Mouse (Mus musculus) adrenal gland (tissue): ENCODE measurements around the gene Agmat.

Experiments
- intact Hi-C: fragments of 180-260 bp; cut with DNase I; formaldehyde crosslinking; loops from one replicate; pipeline ENCODE4 v1.15.1; 2025

Gene Agmat

DNA sequence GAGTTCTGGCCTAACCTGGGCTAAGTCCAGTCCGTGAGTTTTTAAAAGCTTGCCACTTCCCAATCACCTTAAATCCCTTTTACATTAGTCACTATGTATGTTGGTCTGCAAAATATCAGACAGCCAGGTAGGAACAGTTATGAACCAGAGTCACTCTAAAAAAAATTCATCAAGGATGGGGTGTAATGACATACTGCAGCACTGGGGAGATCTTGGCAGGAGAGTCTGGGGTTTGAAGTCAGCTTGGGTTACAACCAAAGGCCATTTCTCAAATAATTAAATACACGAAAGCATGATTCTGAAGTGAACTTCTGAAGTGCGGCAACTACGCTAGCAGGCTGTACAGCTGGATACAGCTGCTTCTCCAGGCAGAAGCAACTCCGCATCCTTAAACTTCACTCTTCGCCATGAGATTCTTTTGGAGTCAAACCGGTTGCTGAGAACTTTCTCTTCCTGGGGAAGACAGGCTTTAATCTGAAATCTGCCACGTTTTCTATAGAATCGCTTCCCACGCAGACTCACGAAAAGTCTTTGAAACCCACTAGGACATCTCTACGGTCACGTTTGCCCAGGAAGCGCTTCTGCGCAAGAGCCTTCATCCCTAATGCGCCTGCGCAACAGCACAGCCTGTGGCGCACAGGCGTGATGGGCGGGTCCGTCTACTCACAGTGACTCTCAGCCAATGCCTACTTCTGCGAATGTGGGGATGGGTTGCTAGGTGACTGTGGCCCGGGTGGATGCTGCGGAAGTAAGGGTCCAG, 11.8 kb upstream of the Agmat start:
- intact Hi-C loops, result no loop called here

DNA sequence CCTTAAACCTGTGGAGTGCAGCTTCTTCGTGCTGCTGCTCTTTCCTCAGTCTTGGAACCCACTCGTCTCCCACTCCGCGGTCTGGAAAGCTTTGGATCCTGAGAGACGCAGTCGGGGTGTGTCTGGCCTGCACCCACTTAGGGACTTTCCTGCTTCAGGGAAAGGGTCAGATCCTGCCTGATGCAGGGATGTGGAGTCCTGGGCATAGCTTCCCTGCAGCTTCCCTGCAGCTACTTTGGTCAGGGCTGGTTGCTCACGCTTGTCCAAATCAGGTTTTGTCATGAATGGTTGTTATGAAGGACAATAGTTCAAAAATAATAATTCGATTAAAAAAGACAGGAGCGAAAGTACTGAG, 11.3 kb upstream of the Agmat start:
- intact Hi-C loops, result no loop called here

DNA sequence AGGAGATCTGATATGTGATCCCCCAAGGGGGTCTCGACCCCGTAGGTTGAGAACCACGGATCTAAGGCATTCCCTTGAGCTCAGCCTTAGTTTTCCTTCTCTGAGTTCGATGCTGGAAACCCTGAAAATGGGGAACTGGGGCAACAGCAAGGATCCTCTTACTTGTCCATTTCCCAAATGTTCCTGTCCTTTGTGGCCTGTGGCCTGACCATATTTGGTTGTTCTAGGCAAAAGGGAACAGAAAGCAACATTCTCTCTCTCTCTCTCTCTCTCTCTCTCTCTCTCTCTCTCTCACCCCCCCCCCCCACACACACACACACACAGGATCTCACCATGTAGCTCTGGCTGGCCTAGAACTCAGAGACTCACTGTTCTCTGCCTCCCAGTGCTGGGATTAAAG, 9.6 kb upstream of the Agmat start:
- intact Hi-C loops, result no loop called here

DNA sequence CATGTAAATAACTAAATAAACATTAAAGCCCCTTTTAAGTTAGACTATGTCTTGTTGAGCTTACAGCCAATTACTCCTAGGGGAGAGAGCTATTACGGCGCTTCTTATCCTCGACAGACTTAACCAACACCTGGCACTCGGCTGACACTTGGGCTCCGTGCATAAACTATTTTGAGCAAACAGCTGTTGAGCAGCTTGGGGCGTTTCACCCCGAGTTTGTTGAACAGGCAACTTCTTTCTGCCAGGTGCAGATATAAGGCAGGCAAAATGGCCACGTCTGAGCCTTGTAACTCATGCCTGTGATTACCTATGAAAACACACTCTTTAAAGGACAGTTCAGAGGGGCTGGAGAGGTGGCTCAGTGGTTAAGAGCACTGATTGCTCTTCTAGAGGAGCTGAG, 8.5 kb upstream of the Agmat start:
- intact Hi-C loops, result no loop called here

DNA sequence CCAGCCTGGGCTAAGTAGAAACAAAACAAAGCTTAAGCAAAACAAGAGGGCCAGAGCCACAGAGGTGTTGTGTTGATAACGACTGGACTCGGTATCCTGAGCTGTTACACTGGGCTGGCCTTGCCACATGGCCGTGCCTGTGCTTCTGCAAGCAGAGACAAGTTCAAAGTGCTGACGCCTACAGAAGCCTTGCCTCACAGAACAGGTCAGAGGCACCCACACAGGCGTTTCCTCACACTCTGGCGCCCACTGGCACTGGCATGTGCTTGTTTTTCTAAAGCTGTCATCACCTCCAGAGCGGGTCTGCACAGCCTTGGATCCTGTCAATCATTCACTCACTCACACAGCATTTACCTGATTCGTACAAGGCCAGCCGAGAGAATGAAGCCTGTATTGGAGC, 4.6 kb upstream of the Agmat start:
- intact Hi-C loops, result no loop called here

DNA sequence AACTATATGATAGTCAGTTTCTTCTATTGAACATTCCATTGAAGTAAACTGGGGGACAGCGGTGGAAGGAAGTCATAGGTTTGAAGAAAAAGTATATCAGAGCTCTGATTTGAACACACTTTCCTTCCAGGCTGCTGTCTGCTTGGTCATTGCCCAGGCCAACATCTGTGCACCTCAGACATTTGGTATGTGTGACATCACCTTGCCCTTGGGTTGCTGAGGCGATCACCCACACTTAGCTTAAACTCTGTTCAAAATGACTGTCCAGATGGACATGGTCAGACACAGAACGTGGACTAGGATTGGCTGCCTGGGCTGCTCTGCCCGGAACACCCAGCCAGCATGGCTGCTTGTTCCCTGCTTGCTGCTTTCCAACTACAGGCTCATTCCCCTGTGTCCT, 4.1 kb upstream of the Agmat start:
- intact Hi-C loops, result no loop called here

DNA sequence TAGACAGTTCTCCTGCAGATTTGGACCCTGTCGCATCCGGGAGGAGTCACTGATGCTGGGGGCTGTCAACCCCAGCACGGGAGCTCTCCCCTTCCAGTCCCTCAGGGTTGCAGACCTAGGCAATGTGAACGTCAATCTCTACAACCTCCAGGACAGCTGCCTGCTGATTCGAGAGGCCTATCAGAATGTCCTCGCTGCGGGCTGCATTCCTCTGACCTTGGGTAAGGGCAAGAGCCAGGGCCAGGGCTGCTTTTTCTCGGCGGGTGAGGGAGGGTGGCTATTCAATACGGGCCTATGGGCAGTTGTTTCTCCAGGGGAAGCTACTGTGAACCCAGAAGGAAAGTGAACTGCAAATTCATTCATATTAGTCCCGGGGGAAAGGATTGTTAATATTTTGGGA, 3.1 kb downstream of the Agmat start:
- intact Hi-C loops, result no loop called here

DNA sequence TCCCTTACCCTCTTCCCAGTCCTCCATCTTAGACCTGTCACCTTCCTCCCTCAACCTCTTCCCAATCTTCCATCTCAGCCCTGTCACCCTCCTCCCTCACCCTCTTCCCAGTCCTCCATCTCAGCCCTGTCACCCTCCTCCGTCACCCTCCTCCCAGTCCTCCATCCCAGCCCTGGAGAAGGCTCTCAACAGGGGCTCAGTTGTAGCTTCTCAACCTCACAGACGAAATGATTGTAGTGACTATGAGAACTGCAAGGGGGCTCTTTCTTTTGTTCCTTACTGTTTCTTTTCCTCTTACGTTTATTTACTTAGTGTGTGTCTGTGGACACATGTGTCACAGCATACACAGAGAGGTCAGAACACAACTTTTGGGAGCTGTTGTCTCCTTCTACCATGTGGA, 4.4 kb downstream of the Agmat start:
- intact Hi-C loops, result no loop called here

DNA sequence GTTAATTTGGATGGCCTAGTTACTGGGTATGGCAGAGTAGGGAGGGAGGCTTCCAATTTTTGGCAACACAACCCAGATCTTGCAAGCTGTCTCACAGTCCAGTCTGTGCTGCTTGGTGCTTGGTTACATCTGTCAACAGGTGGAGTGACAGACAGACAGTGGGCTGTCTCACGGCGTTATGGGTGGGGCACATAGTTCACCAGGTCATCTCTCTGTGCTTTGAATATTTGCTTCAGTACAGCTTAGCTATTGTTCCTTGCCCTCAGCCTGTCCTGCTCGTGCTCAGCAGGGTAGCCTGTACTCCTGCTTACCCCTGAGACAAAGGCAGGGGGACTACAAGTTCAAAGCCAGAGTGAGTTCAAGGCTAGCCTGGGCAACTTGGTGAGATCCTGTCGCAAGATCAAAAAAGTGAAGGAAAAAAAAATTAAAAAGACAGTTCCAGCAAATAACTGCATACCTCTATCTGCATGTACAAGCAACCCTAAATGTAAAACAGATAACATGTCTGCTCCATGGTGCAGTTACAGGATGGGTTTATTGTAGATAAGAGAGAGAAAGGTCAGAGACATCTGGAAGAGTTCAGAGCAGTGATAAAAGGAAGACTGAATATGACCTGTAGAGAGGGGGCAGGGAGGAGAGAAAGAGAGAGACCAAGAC, 5.1 kb downstream of the Agmat start:
- intact Hi-C loops, result no loop called here

DNA sequence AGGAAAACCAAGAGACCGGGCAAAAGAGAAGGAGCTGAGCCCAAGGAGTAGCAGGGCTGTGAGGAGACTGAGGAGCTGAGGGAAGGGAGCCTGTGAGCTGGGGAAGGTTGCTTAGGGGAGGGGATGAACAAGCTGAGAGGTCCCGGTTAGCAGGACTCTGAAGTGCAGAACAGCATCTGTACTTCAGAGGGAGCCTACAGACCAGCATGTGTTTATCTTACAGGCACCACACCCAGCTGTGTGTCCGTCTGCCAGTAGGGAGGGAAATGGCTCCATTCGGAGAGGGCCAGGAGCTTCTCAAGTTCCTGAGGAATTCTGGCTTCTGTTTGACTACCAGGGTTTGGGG, 5.6 kb downstream of the Agmat start:
- intact Hi-C loops, result no loop called here

DNA sequence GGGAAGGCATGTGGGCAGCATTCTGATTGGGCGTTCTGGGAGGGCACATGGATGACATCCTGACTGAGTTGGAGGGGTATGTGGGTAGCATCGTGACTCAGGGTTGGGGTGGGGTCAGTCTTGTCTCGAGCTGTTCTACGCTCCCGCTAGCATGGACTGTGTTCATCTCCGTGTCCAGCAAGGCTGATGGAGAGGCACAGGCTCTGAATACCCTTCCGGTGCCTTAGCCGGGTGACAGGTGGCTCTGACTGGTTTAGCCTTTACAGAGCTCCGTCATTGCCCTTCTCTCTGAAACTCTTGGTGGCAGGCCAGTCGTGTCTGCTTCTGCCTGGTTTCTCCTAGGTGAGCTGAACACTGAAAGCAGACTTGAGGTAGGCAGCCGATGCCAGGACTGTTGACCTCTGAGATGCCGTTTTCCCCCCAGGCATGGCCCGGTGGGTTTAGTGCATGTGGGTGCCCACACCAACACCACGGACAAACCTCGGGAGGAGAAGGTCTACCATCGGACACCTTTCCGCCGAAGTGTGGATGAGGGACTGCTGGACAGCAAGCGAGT, 9.0 kb downstream of the Agmat start:
- intact Hi-C loops, result no loop called here

DNA sequence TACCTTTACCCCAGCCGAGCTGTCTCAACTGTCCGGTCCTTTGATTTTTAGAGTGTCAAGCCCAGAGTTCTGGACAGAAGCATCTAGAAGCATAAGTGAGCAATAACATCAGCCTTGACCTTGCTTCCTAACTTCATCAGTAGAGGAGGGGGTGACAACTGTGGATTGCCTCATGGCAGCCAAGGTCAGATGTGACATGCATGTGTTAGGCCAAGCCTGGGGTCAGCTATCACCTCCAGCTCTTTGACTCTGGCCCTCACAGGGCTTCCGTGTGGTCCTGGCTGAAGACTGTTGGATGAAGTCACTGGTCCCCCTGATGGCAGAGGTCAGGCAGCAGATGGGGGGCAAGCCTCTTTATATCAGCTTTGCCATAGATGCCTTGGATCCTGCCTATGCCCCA, 10.7 kb downstream of the Agmat start:
- intact Hi-C loops, result no loop called here

DNA sequence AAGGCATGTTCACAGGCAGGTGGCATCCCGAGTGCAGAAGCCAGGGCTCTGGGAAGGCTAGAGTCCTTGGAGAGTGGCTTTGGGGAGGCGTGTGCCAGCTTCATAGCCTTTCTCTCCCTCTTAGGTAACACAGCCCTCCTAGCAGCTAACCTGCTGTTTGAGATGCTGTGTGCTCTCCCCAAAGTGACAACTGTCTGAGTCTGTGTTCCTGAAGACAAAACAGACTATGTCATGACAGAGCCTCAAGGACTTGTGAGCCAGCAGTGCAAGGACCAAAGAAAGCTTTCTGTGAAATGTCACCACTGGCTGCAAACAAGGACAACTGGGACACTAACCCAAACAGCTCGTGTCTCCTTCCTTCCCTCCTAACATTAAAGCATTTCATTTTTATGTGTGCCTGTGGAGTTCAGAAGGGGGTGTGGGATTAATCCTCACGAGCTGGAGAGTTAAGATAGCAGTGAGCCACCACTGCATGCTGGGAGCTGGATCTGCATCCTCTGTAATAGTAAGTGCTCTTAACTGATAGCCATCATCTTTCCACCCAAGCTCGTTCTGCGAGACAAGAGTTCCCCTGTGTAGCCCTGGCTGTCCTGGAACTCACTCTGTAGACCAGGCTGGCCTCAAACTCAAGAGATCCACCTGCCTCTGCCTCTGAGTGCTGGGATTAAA, 12.5 kb downstream of the Agmat start:
- intact Hi-C loops, result no loop called here

DNA sequence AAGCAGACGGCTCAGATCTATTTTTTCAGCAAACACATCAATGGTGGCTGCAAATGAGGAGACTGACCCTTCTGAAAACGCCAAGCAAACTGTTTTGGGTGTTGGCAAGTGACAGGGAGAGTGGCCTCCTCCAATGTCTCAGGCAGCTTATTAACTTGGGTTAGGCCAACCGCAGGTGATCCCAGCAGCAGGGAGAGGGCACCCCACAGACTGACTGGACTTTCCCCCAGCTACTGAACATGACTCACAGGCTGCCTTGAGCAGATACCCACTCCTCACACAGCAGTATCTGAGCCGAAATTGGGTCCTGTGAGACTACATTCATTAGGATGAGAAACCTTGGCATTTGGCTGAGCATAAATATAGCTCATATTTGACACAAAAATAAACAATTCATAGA, 14.5 kb downstream of the Agmat start:
- intact Hi-C loops, result no loop called here

DNA sequence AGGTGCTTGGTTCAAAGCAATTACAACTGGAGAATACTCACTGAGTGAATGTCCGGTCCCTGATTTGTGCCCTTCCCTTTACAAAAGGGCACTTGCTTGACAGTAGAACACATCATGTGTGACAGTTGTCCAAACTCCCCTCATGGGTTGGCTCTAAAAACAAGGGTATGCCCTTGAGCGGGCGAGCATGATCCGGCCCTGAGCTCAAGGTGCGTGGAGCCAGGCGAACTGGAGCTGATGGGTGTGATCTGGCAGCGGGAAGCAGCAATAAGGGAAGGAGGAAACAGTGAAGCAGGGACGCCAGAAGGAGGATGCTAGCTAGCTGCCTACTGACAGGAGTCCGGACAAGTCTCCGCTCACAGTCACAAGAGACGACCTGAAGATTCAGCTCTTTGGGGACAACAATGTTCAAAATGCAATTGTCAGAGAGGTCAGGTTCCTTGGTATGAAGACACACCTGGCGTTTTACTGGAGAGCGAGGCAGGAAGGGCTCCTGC, 15.7 kb downstream of the Agmat start:
- intact Hi-C loops, result no loop called here

DNA sequence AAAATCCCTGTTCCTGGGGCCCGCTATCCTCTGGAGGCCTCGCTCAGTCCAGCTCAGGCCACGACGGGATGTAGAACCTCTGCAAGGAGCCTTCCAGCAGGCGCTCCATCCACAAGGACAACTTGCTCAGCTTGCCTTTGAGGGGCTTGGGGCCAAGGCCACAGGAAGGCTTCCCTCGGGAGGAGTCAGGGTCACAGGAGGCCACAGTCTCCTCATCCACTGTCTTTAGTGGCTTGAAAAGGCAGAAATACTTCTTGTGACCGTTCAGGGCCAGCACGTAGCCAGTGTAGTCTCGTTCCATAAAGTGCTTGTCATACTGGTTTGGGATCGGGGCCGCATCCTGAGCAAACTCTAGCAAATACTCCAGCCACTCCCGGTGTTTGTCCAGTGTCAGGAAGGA, 17.0 kb downstream of the Agmat start:
- intact Hi-C loops, result no loop called here

DNA sequence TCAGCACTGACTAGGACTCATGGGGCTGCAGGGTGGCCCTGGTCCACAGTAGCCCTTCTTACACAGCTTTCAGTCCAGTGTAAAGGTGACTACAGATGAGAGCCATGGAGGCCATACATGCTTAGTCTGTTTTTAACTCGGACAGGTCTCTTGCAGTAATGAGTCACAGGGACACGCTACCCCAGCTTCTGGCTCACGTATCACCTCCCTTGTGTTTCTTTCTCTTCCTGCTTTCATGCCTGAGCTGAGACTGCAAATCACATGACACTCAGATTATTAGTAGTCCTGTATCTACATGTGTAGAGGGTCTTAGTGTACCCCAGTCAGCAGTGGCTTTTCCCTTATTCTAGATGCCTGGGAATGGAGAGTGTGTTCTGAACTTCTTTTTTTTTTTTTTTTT, 18.5 kb downstream of the Agmat start:
- intact Hi-C loops, result no loop called here

DNA sequence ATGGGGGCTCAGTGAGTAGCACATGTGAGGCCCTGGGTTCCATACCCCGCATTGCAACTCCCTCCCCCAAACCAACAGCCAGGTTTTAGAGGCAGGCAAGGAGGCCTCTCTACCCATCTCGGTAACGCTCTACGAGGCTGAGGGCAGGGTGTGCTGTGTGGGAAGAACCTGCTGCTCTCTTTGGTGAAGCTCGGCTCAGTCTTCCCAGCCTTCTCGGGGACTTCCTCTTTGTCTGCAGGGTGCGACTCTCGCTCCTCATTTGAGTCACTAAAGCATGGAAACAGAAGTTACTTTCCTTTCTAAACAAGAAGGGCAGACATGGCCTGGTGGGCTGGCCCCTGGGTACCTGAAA, 19.8 kb downstream of the Agmat start:
- intact Hi-C loops, result no loop called here

DNA sequence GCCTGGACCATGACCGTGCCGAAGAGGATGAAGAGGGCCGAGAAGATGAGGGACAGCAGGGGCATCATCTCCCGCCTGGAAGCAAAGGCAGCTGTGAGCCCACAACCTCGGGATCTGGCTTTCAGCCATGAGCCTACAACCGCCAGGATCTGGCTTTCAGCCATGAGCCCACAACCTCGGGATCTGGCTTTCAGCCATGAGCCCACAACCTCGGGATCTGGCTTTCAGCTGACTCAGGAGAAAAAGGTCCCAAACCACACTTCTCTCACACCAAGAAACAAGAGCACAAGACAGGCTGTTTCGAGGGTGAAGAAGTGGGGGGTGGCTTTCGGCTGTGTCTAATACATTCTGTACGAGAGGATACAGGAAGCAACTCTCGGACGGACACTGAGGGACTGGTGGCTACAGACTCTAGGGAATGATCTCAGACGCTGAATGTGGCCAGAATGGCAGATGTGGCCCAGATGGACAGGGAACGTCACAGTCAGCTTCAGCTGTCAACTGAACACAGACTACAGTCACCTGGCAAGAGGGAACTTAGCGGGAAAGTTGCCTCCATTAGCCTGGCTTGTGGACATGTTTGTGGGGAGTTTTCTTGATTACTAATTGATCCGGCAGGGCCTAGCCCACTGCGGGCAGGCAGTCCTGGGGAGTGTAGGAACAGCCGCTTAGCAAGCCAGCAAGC, 20.3 kb downstream of the Agmat start:
- intact Hi-C loops, result no loop called here

DNA sequence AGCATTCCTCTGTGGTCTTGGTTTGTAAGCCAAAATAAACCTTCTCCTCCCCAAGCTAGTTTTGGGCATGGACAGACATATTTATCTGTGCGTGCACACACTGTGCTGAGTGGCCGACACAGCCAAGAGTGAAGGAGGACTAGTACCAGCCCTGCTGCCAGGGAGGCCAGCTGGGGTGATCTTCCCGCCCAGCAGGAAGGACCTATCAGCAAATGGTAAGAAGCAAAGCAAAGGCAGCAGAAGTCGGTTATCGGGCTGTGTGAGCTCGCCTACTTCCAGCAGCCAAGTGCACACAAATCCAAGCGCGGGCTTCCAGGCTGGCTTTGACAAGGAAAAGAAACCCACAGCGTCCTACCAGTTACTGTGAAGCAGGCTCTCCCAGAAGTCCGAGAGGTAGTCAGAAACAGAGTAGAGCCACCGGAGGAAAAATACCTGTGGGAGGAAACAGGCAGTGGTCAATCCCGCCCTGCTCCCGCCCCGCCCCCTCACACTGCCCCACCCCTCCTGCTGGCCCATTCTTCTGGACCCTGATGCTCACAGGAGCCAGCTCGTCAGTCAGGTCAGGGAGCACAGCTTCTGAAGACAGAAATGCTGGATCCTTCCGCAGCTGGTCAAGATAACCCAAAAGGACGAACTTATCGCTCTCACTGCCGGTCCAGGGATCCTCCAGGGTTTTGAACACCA, 21.0 kb downstream of the Agmat start:
- intact Hi-C loops, result no loop called here

DNA sequence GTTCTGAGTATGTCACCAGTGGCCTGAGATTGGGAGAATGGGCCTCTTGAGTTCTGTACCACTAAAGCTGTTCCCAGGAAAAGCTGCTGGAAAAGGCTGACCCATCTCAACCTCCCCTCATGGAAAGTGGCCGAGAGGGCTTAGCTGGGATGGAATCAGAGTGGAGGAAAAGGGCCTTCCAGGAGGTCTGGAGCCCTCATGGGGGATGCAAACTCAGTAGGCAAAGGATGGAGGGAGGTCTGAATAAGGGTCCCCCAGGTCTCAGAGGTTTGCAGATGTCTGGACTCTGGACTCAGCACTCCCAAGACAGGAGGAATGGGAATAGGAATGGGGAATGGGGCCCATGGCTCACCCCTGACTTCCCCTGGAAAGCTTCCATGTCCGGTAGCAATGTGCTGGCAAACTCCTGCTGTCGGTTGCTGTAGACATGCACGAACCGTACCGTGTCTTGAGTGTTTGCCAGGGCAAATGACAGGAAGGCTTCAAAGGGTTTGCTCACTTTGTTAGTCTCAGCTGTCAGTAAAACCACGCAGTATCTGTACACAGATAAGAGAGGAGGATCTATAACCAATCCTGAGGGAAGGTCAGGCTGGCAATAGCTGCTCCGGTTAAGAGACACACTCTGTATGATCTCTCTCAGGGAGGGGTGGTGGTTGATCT, 23.2 kb downstream of the Agmat start:
- intact Hi-C loops, result no loop called here
